Mouse (Mus musculus): Measurements from ENCODE around the gene Slc9a2. TPM values are rescaled to one million over a fixed set of nuclear protein-coding genes. Genes with fewer than 3 reads are reported as not detected.
"Not testable (repeated sequence)": the region's sequence is repeated elsewhere in the genome, so short reads cannot be mapped to it uniquely, and the experiment has no call there.

The Slc9a2 gene
- total RNA-seq, 1 experiment from 2014 or later: 1.1 TPM

- no peak for ATAC-seq (replicated peaks; ENCODE audit: insufficient number of reproducible peaks, low FRiP score, low TSS enrichment, poor library complexity, severe bottlenecking)
Measured at GRCm38 (mm10) chr1:40694296-40694695, 13.9 kb downstream of the Slc9a2 start.

- no peak for ATAC-seq (replicated peaks; ENCODE audit: insufficient number of reproducible peaks, low FRiP score, low TSS enrichment, poor library complexity, severe bottlenecking)
Measured at GRCm38 (mm10) chr1:40696436-40696835, 16.1 kb downstream of the Slc9a2 start.

GRCm38 (mm10) chr1:40705099-40705498 lies 24.7 kb downstream of the Slc9a2 start:
- ATAC-seq (replicated peaks; ENCODE audit: insufficient number of reproducible peaks, low FRiP score, low TSS enrichment, poor library complexity, severe bottlenecking): no peak

DNA sequence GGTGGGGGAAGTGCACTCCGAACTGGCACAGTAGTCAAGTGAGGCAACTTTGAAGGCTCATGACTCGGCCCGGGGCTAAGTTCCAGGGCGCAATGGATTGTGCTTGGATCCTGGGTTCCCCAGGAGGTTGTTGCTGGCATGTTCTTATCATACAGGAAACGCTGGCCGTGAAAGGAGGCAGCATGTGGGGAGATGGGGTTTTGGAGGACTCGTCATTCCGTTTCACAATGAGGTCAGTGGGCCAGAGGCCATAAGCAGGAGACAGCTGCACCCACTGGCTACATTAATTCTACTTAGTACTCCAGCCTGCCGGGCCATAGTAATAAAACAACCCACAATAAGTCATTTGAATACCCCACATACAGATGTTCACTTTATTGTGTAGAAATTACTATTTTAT lies 34.6 kb downstream of the Slc9a2 start:
- no peak for ATAC-seq (replicated peaks; ENCODE audit: insufficient number of reproducible peaks, low FRiP score, low TSS enrichment, poor library complexity, severe bottlenecking)

DNA sequence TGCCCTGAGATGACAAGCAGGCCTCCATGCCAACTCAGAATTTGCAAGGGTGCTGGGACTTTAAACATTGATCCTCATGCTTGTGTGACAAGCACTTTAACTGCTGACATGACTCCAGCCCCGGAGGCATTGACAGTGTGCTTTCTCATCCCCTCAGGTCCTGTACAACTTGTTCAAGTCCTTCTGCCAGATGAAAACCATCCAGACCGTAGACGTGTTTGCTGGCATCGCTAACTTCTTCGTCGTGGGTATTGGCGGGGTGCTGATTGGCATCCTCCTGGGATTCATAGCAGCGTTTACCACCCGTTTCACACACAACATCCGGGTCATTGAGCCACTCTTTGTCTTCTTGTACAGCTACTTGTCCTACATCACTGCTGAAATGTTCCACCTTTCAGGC lies 45.7 kb downstream of the Slc9a2 start:
- no peak for ATAC-seq (replicated peaks; ENCODE audit: insufficient number of reproducible peaks, low FRiP score, low TSS enrichment, poor library complexity, severe bottlenecking)

- ATAC-seq (replicated peaks; ENCODE audit: insufficient number of reproducible peaks, low FRiP score, low TSS enrichment, poor library complexity, severe bottlenecking): no peak
Measured at GRCm38 (mm10) chr1:40727404-40727803, 47.0 kb downstream of the Slc9a2 start.

GRCm38 (mm10) chr1:40728636-40729035 lies 48.3 kb downstream of the Slc9a2 start:
- no peak for ATAC-seq (replicated peaks; ENCODE audit: insufficient number of reproducible peaks, low FRiP score, low TSS enrichment, poor library complexity, severe bottlenecking)

DNA sequence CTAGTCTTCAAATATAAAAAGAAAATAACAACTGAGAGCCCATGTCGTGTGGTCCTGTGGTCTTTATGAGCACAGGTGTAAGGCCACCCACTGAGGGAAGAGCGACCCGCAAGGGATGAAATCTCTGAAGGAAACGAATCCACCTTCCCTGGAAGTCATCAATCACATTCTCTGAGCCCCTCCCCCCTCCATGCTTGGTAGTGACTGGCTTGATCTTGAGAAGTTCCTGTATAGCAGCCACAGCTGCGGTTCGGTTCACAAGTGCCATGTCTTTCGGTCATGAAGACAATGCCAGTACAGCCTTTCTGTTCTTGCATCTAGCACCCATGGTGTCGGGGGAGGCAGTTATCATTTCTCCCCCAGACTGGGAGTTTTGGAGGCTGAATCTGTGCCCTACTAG lies 57.3 kb downstream of the Slc9a2 start:
- no peak for ATAC-seq (replicated peaks; ENCODE audit: insufficient number of reproducible peaks, low FRiP score, low TSS enrichment, poor library complexity, severe bottlenecking)

DNA sequence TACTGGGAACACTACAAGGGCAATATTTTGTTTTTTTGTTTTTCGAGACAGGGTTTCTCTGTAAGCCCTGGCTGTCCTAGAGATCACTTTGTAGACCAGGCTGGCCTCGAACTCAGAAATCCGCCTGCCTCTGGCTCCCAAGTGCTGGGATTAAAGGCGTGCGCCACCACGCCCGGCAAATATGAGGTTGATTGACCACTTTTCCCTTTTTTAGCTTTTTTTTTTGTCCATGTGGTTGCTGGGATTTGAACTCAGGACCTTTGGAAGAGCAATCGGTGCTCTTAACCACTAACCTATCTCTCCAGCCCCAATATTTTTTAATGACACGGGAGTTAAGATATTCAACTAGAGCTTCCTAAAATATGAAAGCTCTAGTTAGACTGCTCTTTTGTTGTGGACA lies 57.9 kb downstream of the Slc9a2 start:
- not testable (repeated sequence) for ATAC-seq (replicated peaks; ENCODE audit: insufficient number of reproducible peaks, low FRiP score, low TSS enrichment, poor library complexity, severe bottlenecking)

DNA sequence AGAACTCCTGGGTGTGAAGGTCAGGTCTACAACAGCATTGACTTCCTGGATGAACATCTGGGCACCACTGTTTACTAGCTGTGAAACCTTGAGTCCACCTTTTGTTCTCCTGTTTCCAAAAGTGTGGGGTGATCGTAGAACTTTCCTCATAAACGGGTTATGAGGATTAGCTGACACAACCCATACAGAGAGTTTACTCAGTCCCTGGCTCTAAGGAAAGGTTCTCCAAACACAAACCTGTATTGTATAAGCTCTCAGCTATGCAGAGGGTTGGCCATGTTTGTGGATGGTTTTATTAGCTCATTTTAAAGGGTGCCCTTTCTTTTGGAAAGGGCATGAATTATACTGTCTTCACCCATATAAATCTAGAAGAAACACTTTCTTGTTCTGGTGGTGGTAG lies 60.4 kb downstream of the Slc9a2 start:
- ATAC-seq (replicated peaks; ENCODE audit: insufficient number of reproducible peaks, low FRiP score, low TSS enrichment, poor library complexity, severe bottlenecking): no peak

DNA sequence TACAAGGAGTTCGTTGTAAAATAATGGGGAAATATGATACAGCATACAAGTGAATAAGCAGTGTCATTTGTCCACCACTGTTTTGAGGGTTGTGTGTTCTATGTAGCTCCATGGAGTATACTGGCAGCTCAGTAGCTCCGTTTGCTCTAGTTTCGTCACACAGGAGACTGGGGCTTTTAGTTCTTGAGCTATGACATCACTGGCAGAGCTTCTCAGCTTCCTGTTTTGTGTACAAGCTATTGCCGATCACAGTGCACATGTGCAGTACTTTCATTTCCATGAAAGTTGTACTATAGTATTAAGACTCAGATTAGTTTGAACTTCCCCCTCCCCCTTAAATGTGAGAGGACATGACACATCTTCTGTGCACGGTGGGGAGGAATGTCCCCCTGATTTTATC lies 65.7 kb downstream of the Slc9a2 start:
- no peak for ATAC-seq (replicated peaks; ENCODE audit: insufficient number of reproducible peaks, low FRiP score, low TSS enrichment, poor library complexity, severe bottlenecking)

DNA sequence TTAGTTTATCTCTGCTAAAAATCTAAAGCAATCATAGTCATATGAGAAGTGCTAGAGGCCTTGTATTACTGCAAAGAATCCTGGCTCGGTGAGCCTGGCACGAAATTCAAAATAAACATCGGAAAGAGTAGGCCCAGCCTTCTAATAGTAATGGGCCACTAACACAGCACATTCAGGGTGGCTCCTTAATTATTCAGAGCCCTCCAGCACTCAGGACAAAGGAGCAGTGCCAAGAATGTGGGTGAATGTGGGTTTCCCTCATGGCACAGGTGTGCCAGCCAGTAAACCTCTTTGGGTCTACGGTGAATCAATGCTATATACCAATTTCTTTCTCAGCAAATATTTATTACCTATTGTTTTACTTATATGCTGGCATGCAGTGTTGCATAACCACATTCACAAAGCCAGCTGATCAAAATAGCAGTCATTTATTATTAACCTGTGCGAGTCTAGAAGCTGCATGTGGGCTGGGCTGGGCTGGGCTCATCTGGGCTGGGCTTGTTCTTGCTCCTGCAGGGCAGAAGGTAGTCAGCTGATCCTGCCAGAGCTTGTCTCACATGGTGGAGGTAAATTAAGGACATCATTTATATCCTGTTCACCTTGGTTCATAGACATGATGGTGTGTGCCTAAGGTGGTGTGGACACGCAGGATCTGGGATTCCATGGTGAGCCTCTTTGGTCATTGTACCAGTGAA lies 79.5 kb downstream of the Slc9a2 start:
- no peak for ATAC-seq (replicated peaks; ENCODE audit: insufficient number of reproducible peaks, low FRiP score, low TSS enrichment, poor library complexity, severe bottlenecking)

DNA sequence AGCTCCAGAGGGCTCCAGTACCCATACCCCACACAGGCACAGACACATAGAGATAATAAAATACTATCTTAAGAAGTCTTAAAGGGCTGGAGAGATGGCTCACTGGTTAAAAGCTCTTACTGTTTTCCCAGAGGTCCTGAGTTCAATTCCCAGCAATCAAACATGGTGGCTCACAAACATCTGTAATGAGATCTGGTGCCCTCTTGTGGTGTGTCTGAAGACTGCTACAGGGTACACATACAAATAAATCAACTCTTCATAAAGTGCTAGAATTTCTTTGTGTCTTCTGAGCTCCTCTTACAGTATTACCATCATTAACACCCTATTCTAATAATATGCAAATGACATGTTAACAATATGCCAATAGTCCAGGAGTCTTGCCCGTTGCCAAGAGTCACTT lies 83.7 kb downstream of the Slc9a2 start:
- no peak for ATAC-seq (replicated peaks; ENCODE audit: insufficient number of reproducible peaks, low FRiP score, low TSS enrichment, poor library complexity, severe bottlenecking)

DNA sequence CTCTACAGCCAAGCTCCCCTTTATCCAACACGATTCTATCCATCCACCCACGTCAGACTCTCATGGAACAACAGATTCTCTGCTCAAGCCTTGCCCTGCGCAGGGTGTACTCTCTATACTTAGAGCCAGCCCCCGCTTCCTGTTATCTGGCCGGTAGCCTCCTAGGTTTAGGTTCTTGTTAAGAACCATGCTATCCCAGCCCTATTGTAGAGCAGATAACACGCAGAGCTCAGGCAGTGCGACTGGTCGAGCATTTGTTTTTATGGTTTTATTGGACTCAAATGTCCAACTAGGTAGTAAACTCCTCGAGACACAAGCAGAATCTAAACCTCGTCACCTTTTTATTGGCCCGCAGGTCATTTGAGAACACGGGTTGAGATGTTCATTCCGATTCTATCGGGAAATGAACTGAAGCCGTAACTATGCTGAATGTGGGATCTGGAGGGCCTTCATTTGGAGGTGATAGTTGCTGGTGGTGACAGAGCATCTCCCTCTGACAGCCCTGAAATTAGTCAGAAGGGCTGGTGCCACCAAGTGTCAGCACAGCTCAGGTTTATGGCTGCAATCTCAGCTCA lies 84.4 kb downstream of the Slc9a2 start:
- ATAC-seq (replicated peaks; ENCODE audit: insufficient number of reproducible peaks, low FRiP score, low TSS enrichment, poor library complexity, severe bottlenecking): no peak

GRCm38 (mm10) chr1:40765521-40765920 lies 85.1 kb downstream of the Slc9a2 start:
- no peak for ATAC-seq (replicated peaks; ENCODE audit: insufficient number of reproducible peaks, low FRiP score, low TSS enrichment, poor library complexity, severe bottlenecking)

DNA sequence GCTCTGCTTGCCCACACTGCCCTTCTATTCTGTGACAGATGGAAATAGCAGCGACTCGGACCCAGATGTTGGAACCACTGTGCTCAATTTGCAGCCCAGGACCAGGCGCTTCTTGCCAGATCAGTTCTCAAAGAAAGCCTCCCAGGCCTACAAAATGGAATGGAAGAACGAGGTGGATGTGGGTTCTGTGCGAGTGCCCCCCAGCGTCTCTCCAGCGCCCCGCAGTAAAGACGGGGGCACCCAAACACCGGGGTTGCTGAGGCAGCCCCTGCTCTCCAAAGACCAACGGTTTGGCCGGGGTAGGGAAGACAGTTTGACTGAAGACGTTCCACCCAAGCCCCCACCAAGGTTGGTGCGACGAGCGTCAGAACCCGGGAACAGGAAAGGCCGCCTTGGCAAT lies 87.2 kb downstream of the Slc9a2 start:
- no peak for ATAC-seq (replicated peaks; ENCODE audit: insufficient number of reproducible peaks, low FRiP score, low TSS enrichment, poor library complexity, severe bottlenecking)

- ATAC-seq (replicated peaks; ENCODE audit: insufficient number of reproducible peaks, low FRiP score, low TSS enrichment, poor library complexity, severe bottlenecking): no peak
Measured at GRCm38 (mm10) chr1:40768606-40769005, 88.2 kb downstream of the Slc9a2 start.

DNA sequence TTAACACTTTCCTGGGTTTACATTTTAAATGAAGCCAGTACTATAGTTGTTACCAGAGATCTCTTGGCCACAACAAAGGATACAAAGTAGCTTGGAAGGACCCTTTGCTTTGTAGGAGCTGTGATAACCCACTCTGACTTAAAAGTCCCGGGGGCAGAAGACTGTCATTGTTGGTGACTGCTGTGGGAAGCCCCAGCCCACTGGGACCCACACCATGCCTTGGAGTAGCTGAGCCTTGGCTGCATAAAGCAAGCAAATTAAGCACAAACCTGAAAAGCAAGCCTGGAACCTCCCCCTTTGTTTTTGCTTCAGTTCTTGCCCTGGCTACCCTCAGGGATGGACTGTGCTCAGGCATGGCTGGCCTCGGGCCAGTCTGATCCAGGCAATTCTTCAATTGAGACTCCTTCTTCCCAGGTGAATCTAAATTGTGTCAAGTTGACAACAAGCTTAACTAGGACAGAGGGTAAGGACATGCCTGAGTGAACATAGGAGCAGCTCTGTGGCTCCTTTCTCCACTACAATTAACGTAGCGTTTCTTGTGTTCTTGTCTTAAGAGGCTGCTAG lies 89.0 kb downstream of the Slc9a2 start:
- no peak for ATAC-seq (replicated peaks; ENCODE audit: insufficient number of reproducible peaks, low FRiP score, low TSS enrichment, poor library complexity, severe bottlenecking)

- no peak for ATAC-seq (replicated peaks; ENCODE audit: insufficient number of reproducible peaks, low FRiP score, low TSS enrichment, poor library complexity, severe bottlenecking)
Measured at GRCm38 (mm10) chr1:40771196-40771970, 91.0 kb downstream of the Slc9a2 start.

DNA sequence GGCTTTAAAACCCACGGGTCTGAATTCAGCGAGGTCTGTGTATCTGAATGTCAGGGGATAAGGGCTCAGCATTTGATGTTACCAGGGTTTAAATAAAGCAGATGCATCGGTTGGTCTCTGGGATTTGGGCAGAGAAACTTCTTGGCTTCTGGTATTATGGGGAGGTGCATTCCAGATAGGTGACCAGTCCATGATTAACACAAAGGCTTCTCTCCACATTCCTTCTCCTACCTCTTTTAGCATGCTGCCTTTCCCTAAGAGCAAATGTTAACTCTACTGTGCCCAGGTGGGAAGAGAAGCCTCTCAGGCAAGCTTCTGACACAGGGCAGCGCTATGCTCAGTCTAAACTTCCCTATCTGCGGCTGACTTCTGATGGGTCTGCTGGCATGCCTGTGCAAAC lies 92.9 kb downstream of the Slc9a2 start:
- no peak for ATAC-seq (replicated peaks; ENCODE audit: insufficient number of reproducible peaks, low FRiP score, low TSS enrichment, poor library complexity, severe bottlenecking)
